Mouse (Mus musculus): Measurements from ENCODE around the gene Trim63. TPM values are rescaled to one million over a fixed set of nuclear protein-coding genes. Genes with fewer than 3 reads are reported as not detected.

Trim63 gene
- polyA plus RNA-seq, 1 experiment = 0.32 TPM

- Histone ChIP-seq H3K36me3 (ENCODE audit: control insufficient read depth, insufficient read depth, low read length) (no peaks in the 10 kb centered on the region), H3K27ac (ENCODE audit: insufficient read depth, low read length) (no peak overlapping the region), H3K4me1 (ENCODE audit: control insufficient read depth, insufficient read depth, insufficient read length) (peaks cover 4% of the 10 kb centered on the region; the same call in 1 of the 2 replicates), H3K4me3 (ENCODE audit: extremely low read depth, insufficient read depth, insufficient read length) (no peak overlapping the region), H3K27me3 (ENCODE audit: control insufficient read depth, insufficient read depth, low read length) (peaks cover 17% of the 10 kb centered on the region)
- DNase-seq (ENCODE audit: low read depth in 1 of 2, low spot score in 2 of 2) = no peak
- TF ChIP-seq POLR2A (IDR thresholded peaks at IDR 0.05; ENCODE audit: low read depth, low read length) (no peak), CTCF (IDR thresholded peaks at IDR 0.05; ENCODE audit: extremely low read depth, insufficient read depth, insufficient read length, insufficient replicate concordance) (no peak)
- WGBS = 92% methylated on average over 15 of the region's 15 CpGs
Observed at GRCm38 (mm10) chr4:134345802-134346201, 30.9 kb downstream of the Trim63 start.

DNA sequence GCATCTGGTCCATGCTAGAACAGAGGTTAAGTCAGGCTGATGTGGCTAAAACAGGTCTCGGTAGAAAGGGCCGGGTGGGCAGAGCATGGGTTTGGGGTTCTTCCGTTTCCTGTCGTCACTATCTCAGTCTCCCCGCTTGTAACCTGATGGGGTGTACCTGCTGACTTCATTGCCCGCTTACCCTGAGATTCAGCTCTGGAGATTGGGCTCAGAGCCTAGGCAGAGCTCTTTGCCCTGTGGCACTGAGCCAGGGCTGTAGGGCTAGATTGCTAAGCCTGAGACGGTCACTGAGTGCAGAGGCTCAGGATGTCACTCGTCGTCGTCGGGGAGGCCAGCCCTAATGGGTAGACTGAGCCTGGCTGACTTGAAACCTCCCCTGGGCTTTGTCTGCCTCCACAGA, 33.2 kb downstream of the Trim63 start:
- Histone ChIP-seq H3K4me3 (ENCODE audit: extremely low read depth, insufficient read depth, insufficient read length) (no peak overlapping the region), H3K27ac (ENCODE audit: insufficient read depth, low read length) (no peak overlapping the region), H3K27me3 (ENCODE audit: control insufficient read depth, insufficient read depth, low read length) (peaks cover 9% of the 10 kb centered on the region), H3K4me1 (ENCODE audit: control insufficient read depth, insufficient read depth, insufficient read length) (peaks cover 6% of the 10 kb centered on the region), H3K36me3 (ENCODE audit: control insufficient read depth, insufficient read depth, low read length) (no peaks in the 10 kb centered on the region)
- no peak for TF ChIP-seq CTCF (IDR thresholded peaks at IDR 0.05; ENCODE audit: extremely low read depth, insufficient read depth, insufficient read length, insufficient replicate concordance)
- TF ChIP-seq POLR2A (IDR thresholded peaks at IDR 0.05; ENCODE audit: low read depth, low read length) = no peak
- 82% methylated on average over 11 of the region's 11 CpGs for WGBS
- DNase-seq (ENCODE audit: low read depth in 1 of 2, low spot score in 2 of 2) = no peak

- no peaks in the 10 kb centered on the region for H3K36me3 ChIP-seq (ENCODE audit: control insufficient read depth, insufficient read depth, low read length)
- no peak overlapping the region for H3K4me3 ChIP-seq (ENCODE audit: extremely low read depth, insufficient read depth, insufficient read length)
- peaks cover 6% of the 10 kb centered on the region for H3K27me3 ChIP-seq (ENCODE audit: control insufficient read depth, insufficient read depth, low read length)
- H3K4me1 ChIP-seq (ENCODE audit: control insufficient read depth, insufficient read depth, insufficient read length) = peaks cover 4% of the 10 kb centered on the region; the same call in 1 of the 2 replicates
- no peak for DNase-seq (ENCODE audit: low read depth in 1 of 2, low spot score in 2 of 2)
- no peak for TF ChIP-seq CTCF (IDR thresholded peaks at IDR 0.05; ENCODE audit: extremely low read depth, insufficient read depth, insufficient read length, insufficient replicate concordance)
- TF ChIP-seq POLR2A (IDR thresholded peaks at IDR 0.05; ENCODE audit: low read depth, low read length) = no peak
- H3K27ac ChIP-seq (ENCODE audit: insufficient read depth, low read length) = no peak overlapping the region
- 83% methylated on average over 5 of the region's 5 CpGs for WGBS
Observed at GRCm38 (mm10) chr4:134348545-134348944, 33.6 kb downstream of the Trim63 start.

DNA sequence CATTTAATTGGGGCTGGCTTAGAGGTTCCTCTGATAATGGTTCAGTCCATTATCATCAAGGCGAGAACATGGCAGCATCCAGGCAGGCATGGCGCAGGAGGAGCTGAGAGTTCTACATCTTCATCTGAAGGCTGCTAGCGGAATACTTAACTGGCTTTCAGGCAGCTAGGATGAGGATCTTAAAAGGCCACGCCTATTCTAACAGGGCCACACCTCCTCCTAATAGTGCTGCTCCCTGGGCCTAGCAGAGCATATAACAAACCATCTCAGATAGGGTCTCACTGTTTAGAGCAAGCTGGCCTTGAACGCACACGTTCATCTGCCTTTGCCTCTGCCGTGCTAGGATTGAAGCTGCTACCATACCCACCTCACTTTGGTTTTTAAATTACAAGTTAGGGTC, 34.9 kb downstream of the Trim63 start:
- Histone ChIP-seq H3K36me3 (ENCODE audit: control insufficient read depth, insufficient read depth, low read length) (no peaks in the 10 kb centered on the region), H3K4me3 (ENCODE audit: extremely low read depth, insufficient read depth, insufficient read length) (no peak overlapping the region), H3K4me1 (ENCODE audit: control insufficient read depth, insufficient read depth, insufficient read length) (peaks cover 4% of the 10 kb centered on the region; the same call in 1 of the 2 replicates), H3K27me3 (ENCODE audit: control insufficient read depth, insufficient read depth, low read length) (no peaks in the 10 kb centered on the region), H3K27ac (ENCODE audit: insufficient read depth, low read length) (no peak overlapping the region)
- WGBS = 89% methylated on average over 7 of the region's 7 CpGs
- DNase-seq (ENCODE audit: low read depth in 1 of 2, low spot score in 2 of 2) = no peak
- no peak for TF ChIP-seq CTCF (IDR thresholded peaks at IDR 0.05; ENCODE audit: extremely low read depth, insufficient read depth, insufficient read length, insufficient replicate concordance)
- no peak for TF ChIP-seq POLR2A (IDR thresholded peaks at IDR 0.05; ENCODE audit: low read depth, low read length)

DNA sequence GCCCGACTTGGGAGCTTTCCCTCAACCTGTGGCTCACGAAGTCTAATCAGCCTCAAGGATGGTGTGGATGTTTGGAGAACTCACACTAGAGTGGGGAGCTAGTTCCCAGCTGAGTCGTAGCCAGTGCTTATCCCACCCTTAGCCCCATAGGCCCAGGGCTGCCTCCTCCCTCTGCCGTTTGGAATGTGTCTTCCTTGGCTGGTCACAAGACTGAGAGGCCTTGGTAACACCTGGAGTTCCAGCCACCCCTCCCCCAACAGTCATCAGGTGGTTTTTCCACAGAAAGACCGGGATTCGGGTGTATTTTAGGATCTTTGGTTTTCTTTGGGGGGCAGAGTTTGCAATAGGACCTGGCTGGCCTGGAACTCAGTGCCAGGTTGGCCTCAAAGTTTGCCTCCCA, 35.7 kb downstream of the Trim63 start:
- H3K27me3 ChIP-seq (ENCODE audit: control insufficient read depth, insufficient read depth, low read length) = no peaks in the 10 kb centered on the region
- no peak for DNase-seq (ENCODE audit: low read depth in 1 of 2, low spot score in 2 of 2)
- no peak for TF ChIP-seq POLR2A (IDR thresholded peaks at IDR 0.05; ENCODE audit: low read depth, low read length)
- no peak for TF ChIP-seq CTCF (IDR thresholded peaks at IDR 0.05; ENCODE audit: extremely low read depth, insufficient read depth, insufficient read length, insufficient replicate concordance)
- 86% methylated on average over 6 of the region's 6 CpGs for WGBS
- H3K27ac ChIP-seq (ENCODE audit: insufficient read depth, low read length) = no peak overlapping the region
- no peak overlapping the region for H3K4me3 ChIP-seq (ENCODE audit: extremely low read depth, insufficient read depth, insufficient read length)
- H3K4me1 ChIP-seq (ENCODE audit: control insufficient read depth, insufficient read depth, insufficient read length) = peaks cover 4% of the 10 kb centered on the region; the same call in 1 of the 2 replicates
- H3K36me3 ChIP-seq (ENCODE audit: control insufficient read depth, insufficient read depth, low read length) = no peaks in the 10 kb centered on the region

- no peak for TF ChIP-seq CTCF (IDR thresholded peaks at IDR 0.05; ENCODE audit: extremely low read depth, insufficient read depth, insufficient read length, insufficient replicate concordance)
- no peak for TF ChIP-seq POLR2A (IDR thresholded peaks at IDR 0.05; ENCODE audit: low read depth, low read length)
- DNase-seq (ENCODE audit: low read depth in 1 of 2, low spot score in 2 of 2) = no peak
- Histone ChIP-seq H3K36me3 (ENCODE audit: control insufficient read depth, insufficient read depth, low read length) (no peaks in the 10 kb centered on the region), H3K4me1 (ENCODE audit: control insufficient read depth, insufficient read depth, insufficient read length) (peaks cover 4% of the 10 kb centered on the region; the same call in 1 of the 2 replicates), H3K27me3 (ENCODE audit: control insufficient read depth, insufficient read depth, low read length) (no peaks in the 10 kb centered on the region), H3K4me3 (ENCODE audit: extremely low read depth, insufficient read depth, insufficient read length) (no peak overlapping the region), H3K27ac (ENCODE audit: insufficient read depth, low read length) (peak overlapping the region; percentile 39; the same call in 1 of the 2 replicates)
- 61% methylated on average over 18 of the region's 18 CpGs for whole genome bisulfite sequencing
Observed at GRCm38 (mm10) chr4:134351329-134352260, 36.7 kb downstream of the Trim63 start.

All from spleen, adult 2 months (tissue).